Mouse (Mus musculus): ENCODE data around the gene Ogg1.
"Not testable (repeated sequence)": the region's sequence is repeated elsewhere in the genome, so short reads cannot be mapped to it uniquely, and the experiment has no call there.

The Ogg1 gene

GRCm38 (mm10) chr6:113331721-113332120 lies 4.9 kb downstream of the Ogg1 start:
- no peak for DNase-seq (ENCODE audit: low spot score)

DNA sequence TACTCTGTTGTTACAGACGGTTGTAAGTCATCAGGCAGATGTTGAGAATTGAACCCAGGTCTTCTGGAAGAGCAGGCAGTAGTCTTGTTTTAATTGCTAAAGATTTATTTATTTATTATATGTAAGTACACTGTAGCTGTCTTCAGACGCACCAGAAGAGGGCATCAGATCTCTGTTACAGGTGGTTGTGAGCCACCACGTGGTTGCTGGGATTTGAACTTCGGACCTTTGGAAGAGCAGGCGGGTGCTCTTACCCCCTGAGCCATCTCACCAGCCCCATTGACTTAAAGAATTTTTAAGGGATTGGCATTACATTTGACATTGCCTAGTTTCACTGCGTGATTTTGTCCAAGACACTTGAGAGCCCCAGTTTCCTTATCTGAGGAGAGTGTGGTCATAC lies 6.0 kb downstream of the Ogg1 start:
- DNase-seq (ENCODE audit: low spot score), result not testable (repeated sequence)

GRCm38 (mm10) chr6:113333137-113333950 lies 6.6 kb downstream of the Ogg1 start:
- DNase-seq (ENCODE audit: low spot score), result peak; percentile 46

- DNase-seq (ENCODE audit: low spot score), result no peak
Observed at GRCm38 (mm10) chr6:113334216-113334615, 7.4 kb downstream of the Ogg1 start.

- DNase-seq (ENCODE audit: low spot score), result no peak
Observed at GRCm38 (mm10) chr6:113336852-113337620, 10.3 kb downstream of the Ogg1 start.

DNA sequence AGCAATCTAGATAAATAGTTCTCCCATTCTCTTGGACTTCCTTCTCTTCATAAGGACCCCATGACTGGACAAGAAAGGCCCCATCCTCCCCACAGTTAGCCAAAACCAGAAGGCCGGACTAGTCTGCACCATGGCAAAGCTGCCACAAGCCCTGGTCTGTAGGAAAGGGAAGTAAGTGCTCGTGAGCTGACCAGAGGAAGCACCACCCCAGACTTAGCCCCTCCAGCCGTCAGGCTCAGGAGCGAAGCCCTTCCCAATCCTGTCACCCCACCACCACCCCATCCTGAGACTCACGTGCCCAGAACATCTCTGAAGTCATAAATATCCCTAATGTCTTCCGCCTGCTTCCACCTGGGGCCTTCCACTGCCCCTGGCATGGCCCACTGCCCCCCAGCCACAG lies 14.8 kb downstream of the Ogg1 start:
- no peak for DNase-seq (ENCODE audit: low spot score)

DNA sequence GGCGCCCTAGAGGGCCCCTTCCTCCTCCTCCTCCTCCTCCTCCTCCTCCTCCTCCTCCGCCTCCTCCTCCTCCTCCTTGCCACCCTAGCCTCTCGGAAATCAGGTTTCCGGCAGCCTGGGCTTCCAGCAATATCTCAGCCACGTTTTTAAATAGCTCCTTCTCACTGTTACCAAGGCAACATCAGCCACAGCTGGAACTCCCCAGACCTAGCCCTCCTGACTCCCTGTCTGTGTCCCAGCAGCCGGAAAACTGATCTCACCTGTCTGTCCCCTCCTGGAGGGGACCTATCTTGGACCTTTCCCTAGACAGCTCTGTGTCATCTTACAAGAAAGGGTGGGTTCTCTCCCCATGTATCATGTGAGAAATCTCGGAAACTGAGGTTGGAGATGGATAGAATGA lies 15.5 kb downstream of the Ogg1 start:
- no peak for DNase-seq (ENCODE audit: low spot score)

GRCm38 (mm10) chr6:113343177-113344092 lies 16.7 kb downstream of the Ogg1 start, which contains the start of gene Camk1:
TSS of gene Camk1 (minus strand) at chr6:113343984.
- peak; percentile 62 for DNase-seq (ENCODE audit: low spot score)

DNA sequence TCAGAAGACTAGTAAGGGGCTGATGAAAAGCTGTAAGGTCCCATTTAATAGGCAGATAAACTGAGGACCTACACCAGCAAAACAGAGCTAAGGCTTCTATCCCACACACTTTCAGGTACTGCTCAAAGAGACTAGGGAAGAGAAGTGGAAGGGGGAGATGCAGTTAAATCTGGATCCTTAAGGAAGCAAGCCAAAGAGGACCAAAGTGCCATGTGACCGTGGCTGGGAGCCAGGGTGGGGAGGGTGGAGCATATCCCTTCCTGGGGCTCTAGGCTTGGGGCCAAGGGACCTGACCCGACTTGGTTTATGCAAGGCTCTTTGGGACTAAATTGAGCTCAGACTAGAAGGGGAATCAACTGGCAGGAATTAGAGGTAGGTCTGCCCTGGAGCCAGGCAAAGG lies 17.5 kb downstream of the Ogg1 start:
- DNase-seq (ENCODE audit: low spot score), result peak; percentile 47

DNA sequence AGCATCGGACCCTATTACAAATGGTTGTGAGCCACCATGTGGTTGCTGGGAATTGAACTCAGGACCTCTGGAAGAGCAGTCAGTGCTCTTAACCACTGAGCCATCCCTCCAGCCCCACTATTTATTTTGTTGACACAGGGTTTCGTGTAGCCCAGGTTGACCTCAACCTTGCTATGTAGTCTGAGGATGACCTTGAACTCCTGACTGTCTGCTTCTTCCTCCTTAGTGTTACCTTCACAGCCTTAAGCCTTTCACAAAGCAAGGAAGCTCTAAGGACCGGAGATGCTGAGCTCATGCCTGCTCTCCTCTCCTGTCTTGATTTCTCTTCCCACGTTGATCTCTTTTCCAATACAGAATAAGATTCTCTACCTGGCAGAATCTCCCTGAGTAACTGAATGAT lies 20.1 kb downstream of the Ogg1 start:
- no peak for DNase-seq (ENCODE audit: low spot score)

GRCm38 (mm10) chr6:113350538-113350937 lies 23.8 kb downstream of the Ogg1 start:
- DNase-seq (ENCODE audit: low spot score), result no peak

- DNase-seq (ENCODE audit: low spot score), result no peak
Observed at GRCm38 (mm10) chr6:113351161-113351560, 24.4 kb downstream of the Ogg1 start.

DNA sequence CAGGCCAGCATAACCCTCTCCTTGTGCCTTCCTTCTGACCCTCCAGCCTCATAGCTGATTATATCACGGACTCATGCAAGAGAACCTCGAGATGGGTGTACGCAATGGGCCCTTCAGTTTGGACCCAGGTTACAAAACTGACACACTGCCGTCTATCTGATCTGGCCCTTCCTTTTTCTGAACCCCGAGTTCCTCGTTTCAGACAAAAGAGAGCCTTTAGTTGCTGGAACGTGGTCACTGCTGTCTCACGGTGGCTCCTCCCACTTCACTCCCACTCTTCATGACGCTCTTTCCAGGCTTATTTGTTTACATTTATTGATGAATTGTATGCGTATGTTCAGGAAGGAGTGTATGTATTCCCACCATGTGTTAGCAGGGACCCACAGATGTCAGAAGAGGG lies 24.9 kb downstream of the Ogg1 start:
- no peak for DNase-seq (ENCODE audit: low spot score)

DNA sequence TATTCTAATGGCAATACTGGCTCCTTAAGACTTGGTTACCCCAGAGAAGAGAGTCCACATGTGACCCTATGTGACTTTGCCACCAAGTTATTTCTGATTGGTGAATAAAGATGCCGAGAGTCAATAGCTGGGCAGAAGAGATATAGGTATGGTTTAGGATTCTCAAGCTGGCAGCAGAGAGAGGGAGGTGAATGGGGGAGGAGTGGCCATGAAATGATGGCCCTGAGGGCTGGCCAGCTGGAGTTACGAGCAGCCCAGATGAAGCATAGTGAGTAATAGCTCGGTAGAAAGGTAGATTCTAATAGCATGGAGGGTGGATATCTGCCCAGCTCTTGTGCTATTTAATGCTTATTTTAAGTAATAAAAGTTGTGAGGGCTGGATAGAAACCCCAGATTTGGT lies 26.0 kb downstream of the Ogg1 start:
- no peak for DNase-seq (ENCODE audit: low spot score)

DNA sequence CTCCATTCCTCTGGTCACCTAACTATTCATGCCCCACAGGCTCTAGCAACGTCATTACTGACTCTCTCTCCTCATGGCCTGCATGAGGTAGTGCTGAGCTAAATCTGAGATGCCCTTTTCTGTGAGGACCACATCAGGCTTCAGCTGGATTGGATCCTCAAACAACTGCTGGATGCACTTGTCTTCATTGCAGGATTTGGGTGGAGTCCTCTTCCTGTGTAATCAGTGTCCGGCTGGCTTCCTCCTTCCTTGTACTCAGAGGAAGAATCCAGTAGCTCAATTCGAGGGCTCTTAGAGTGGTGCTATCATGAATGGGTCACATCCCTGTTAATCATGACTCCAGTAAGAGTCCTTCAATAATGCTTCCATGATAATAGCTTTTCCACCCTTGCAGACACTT lies 26.9 kb downstream of the Ogg1 start:
- no peak for DNase-seq (ENCODE audit: low spot score)

- no peak for DNase-seq (ENCODE audit: low spot score)
Observed at GRCm38 (mm10) chr6:113361476-113361875, 34.7 kb downstream of the Ogg1 start.

GRCm38 (mm10) chr6:113362241-113362640 lies 35.5 kb downstream of the Ogg1 start:
- no peak for DNase-seq (ENCODE audit: low spot score)

GRCm38 (mm10) chr6:113364518-113365135 lies 37.9 kb downstream of the Ogg1 start:
- DNase-seq (ENCODE audit: low spot score), result no peak

- DNase-seq (ENCODE audit: low spot score), result no peak
Observed at GRCm38 (mm10) chr6:113366639-113367038, 39.9 kb downstream of the Ogg1 start.

- DNase-seq (ENCODE audit: low spot score), result no peak
Observed at GRCm38 (mm10) chr6:113367574-113367973, 40.8 kb downstream of the Ogg1 start.

DNA sequence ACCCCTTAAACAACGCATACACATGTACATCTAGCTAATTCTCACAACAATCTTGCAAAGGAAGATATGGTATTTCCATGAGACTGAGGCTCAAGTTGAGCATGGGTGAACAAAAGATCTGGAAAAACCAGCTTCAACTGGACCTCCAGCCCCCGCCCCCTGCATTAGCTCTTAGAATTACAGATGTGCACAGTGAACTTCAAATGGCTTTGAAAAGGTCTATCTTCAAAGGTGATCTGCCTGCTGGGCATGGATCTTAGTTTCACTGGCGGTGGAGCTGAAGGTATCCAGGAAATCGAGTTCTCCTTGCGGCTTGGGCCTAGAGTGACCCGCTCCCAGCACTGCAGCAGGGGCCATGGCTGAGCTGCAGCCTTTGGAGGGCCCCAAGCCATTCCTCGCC lies 41.4 kb downstream of the Ogg1 start:
- DNase-seq (ENCODE audit: low spot score), result no peak

DNA sequence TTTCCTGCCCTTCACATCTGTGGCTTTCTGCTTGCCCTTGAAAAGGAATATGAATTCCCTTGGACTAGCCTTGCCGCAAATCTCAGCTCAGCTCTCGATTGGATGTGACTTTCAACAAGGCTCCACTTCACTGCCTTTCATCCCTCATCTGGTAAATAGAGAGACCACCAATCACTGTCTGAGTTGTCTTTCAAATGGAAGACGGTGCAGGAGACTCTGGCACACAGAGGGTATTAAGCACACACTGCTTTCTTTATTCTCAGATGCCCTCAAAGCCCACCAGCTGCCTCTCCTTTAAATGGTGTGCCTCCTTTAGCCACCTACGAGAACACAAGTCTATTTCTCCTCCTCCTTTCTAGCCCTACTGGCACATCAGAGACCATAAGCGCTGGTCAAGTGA lies 41.8 kb downstream of the Ogg1 start:
- DNase-seq (ENCODE audit: low spot score), result no peak
